Mouse (Mus musculus) limb, embryonic 11.5 days (tissue): ENCODE data around the gene Gm11639. TPM values are rescaled to one million over a fixed set of nuclear protein-coding genes. Genes with fewer than 3 reads are reported as not detected.

ENCODE experiments used
- ATAC-seq: fragments of 200-750 bp; cut with Nextera tagmentation; 2 replicates; pipeline ENCODE4 v1.8.0; 2017; ENCODE audit warnings: low read depth; ENCODE audit not compliant: insufficient number of reproducible peaks, low FRiP score, low TSS enrichment
- DNase-seq: peaks from one replicate; pipeline ENCODE4 v3.0.0-alpha.2; 2015; ENCODE audit warnings: low spot score
- H3K27ac ChIP-seq: fragments of 300-500 bp; sonication (generic); replicated peaks from 2 replicates; pipeline ENCODE4 v1.5.1; 2014; ENCODE audit warnings: low read depth, mild to moderate bottlenecking, low read length
- H3K27me3 ChIP-seq: fragments of 300-500 bp; sonication (generic); 2 replicates; pipeline ENCODE4 v1.6.1; 2014; ENCODE audit warnings: mild to moderate bottlenecking, low read length, mixed read lengths; ENCODE audit not compliant: control insufficient read depth, insufficient read depth
- H3K36me3 ChIP-seq: fragments of 300-500 bp; sonication (generic); 2 replicates; pipeline ENCODE4 v1.6.1; 2014; ENCODE audit warnings: mild to moderate bottlenecking, low read length, moderate library complexity, mixed read lengths; ENCODE audit not compliant: control insufficient read depth, insufficient read depth
- H3K4me1 ChIP-seq: fragments of 300-500 bp; sonication (generic); 2 replicates; pipeline ENCODE4 v1.6.1; 2014; ENCODE audit warnings: low read length, mixed read lengths; ENCODE audit not compliant: control insufficient read depth, insufficient read depth
- H3K4me2 ChIP-seq: fragments of 300-500 bp; sonication (generic); 2 replicates; pipeline ENCODE4 v1.6.1; 2014; ENCODE audit warnings: low read depth, mild to moderate bottlenecking, moderate library complexity; ENCODE audit not compliant: severe bottlenecking
- H3K4me3 ChIP-seq: fragments of 300-500 bp; sonication (generic); 2 replicates; pipeline ENCODE4 v1.5.1; 2014; ENCODE audit warnings: low read depth, low read length
- H3K9ac ChIP-seq: fragments of 300-500 bp; sonication (generic); 2 replicates; pipeline ENCODE4 v1.6.1; 2014; ENCODE audit warnings: mild to moderate bottlenecking, low read length
- H3K9me3 ChIP-seq: fragments of 300-500 bp; sonication (generic); 2 replicates; pipeline ENCODE4 v1.6.1; 2016; ENCODE audit warnings: low read length; ENCODE audit not compliant: control insufficient read depth
- WGBS: fragments of 180-500 bp; shearing (Covaris S2); extraction: QIAGEN DNeasy Blood & Tissue Kit; methylation state at CpG from one replicate; pipeline ENCODE4 v1.1.7; 2014; 5-methylcytosine and 5-hydroxymethylcytosine counted together
- polyA plus RNA-seq: library from polyadenylated mRNA; unstranded; fragments of >200 nt; fragmentation: Nextera tagmentation; extraction: Ambion mirVana; gene quantifications from 2 replicates; pipeline ENCODE4 v1.2.1, GENCODE M21; 2014

Gm11639 gene
- polyA plus RNA-seq, 1 experiment from 2014 or later: not detected

DNA sequence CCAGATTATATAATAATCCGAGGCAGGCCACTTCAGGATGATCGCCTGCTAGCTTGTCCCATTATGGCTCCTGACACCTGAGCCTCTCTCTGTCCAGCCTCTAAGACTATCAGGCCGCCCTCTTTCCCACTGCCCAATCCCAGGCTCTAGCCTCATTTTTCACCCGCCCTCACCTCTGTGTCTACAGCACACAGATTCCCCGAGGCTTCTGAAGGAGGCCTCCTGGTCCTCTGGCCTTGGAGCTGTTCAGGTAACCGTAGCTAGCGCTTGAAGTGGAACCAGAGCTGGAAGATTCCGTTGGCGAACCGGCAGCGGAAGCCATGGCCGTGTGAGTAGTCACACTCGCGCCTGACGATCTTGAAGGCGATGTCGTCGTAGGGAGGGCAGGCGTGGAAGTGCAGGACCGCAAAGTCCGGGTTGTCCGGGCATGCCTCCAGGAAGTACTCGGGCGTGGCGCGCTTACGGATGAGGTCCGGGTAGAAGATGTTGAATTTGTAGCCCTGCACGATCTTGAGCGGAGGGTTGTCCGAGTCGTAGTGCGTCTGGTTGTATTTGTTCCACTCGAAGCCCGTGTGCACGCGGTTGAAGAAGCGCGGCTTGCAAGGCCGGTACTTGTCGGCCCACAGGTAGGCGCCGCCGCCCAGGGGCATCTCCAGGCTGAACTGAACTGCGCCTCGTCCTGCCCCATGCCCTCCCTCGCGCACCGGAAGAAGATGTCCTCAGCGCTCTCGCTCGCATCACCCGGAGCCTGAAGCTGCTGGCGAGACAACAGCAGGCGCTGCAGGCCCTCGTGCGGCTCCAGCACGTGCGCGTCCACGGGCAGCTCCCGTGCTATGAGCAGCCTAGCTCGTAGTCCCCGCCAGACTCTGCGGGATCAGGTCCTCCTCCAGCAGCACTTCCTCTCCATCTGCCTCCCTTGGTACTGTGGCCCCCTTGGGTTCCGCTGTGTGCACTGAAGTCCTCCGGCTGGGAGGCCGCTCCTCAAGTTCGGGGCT, 479.3 kb downstream of the Gm11639 start:
- Histone ChIP-seq H3K9ac (no peak overlapping the region), H3K4me3 (no peak overlapping the region), H3K4me2 (no peak overlapping the region), H3K36me3 (no peaks in the 10 kb centered on the region), H3K27me3 (no peaks in the 10 kb centered on the region), H3K4me1 (no peaks in the 10 kb centered on the region), H3K27ac (no peak overlapping the region), H3K9me3 (peaks cover 7% of the 10 kb centered on the region; the same call in 1 of the 2 replicates)
- WGBS: 83% methylated on average over 69 of the region's 69 CpGs
- no peak for ATAC-seq
- no peak for DNase-seq

DNA sequence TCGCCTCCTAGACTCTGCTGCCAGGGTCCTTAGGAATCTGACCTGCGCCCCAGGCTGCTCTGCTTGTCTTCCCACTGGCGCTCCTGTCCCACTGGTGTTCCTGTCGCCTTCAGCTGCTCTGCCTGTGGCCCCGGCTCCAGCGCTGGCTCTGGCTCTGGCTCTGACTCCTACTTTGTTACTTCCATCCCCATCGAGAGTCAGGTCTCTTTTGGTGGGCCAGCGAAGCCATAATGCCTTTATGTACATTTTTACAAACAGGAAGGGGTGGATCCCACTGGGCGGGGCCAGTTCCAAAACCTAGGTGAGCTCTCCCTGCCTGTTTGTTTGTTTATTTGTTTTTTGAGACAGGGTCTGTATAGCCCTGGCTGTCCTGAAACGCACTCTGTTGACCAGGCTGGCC, 481.3 kb downstream of the Gm11639 start:
- WGBS: 92% methylated on average over 10 of the region's 10 CpGs
- no peak overlapping the region for H3K27ac ChIP-seq

More for the DNA sequence above, 481.3 kb downstream of the Gm11639 start:
- peaks cover 7% of the 10 kb centered on the region; the same call in 1 of the 2 replicates for H3K9me3 ChIP-seq
- ATAC-seq (no peak), DNase-seq (no peak)
- no peaks in the 10 kb centered on the region for H3K36me3 ChIP-seq
- no peak overlapping the region for H3K4me3 ChIP-seq
- no peaks in the 10 kb centered on the region for H3K4me1 ChIP-seq
- H3K4me2 ChIP-seq: no peak overlapping the region
- H3K9ac ChIP-seq: no peak overlapping the region
- H3K27me3 ChIP-seq: no peaks in the 10 kb centered on the region

Other genes with a start within 250 kb of the Gm11639 start
- 33.6 and 38.8 TPM in 2 replicates for gene Kansl1, start 216.8 kb upstream of the Gm11639 start, polyA plus RNA-seq
- gene Cdc27, start 135.1 kb upstream of the Gm11639 start, polyA plus RNA-seq: 57.6 and 64.2 TPM in 2 replicates
- gene Myl4, start 135.0 kb upstream of the Gm11639 start, polyA plus RNA-seq: 4.1 and 6.0 TPM in 2 replicates
- 1.1 and 1.4 TPM in 2 replicates for gene Itgb3, start 77.7 kb upstream of the Gm11639 start, polyA plus RNA-seq